Mouse (Mus musculus) heart, postnatal 0 days (tissue): ENCODE measurements around the gene Rhebl1. TPM values are rescaled to one million over a fixed set of nuclear protein-coding genes. Genes with fewer than 3 reads are reported as not detected.

ENCODE experiments used
- ATAC-seq: fragments of 200-750 bp; cut with Nextera tagmentation; 2 replicates; pipeline ENCODE4 v1.8.0; 2017; ENCODE audit warnings: low read depth, moderate number of reproducible peaks, moderate library complexity; ENCODE audit not compliant: insufficient read depth
- DNase-seq: peaks from one replicate; pipeline ENCODE4 v3.0.0-alpha.2; 2016; ENCODE audit warnings: low spot score
- H3K27ac ChIP-seq: fragments of 300-500 bp; sonication (generic); 2 replicates; pipeline ENCODE4 v1.5.1; 2014; ENCODE audit warnings: low read depth, mild to moderate bottlenecking
- H3K27me3 ChIP-seq: fragments of 300-500 bp; sonication (generic); 2 replicates; pipeline ENCODE4 v1.6.1; 2014; ENCODE audit warnings: low read length, mixed read lengths; ENCODE audit not compliant: control insufficient read depth, insufficient read depth
- H3K36me3 ChIP-seq: fragments of 300-500 bp; sonication (generic); replicated peaks from 2 replicates; pipeline ENCODE4 v1.6.1; 2014; ENCODE audit warnings: low read length, mixed read lengths; ENCODE audit not compliant: control insufficient read depth, insufficient read depth
- H3K4me1 ChIP-seq: fragments of 300-500 bp; sonication (generic); 2 replicates; pipeline ENCODE4 v1.6.1; 2014; ENCODE audit warnings: antibody characterized with exemption; ENCODE audit not compliant: control insufficient read depth, insufficient read depth
- H3K4me2 ChIP-seq: fragments of 300-500 bp; sonication (generic); 2 replicates; pipeline ENCODE4 v1.6.1; 2014; ENCODE audit warnings: low read depth, mild to moderate bottlenecking, low read length, moderate library complexity
- H3K4me3 ChIP-seq: fragments of 300-500 bp; sonication (generic); 2 replicates; pipeline ENCODE4 v1.5.1; 2014; ENCODE audit warnings: low read depth, low read length
- H3K9ac ChIP-seq: fragments of 300-500 bp; sonication (generic); replicated peaks from 2 replicates; pipeline ENCODE4 v1.6.1; 2014; ENCODE audit warnings: low read depth, low read length, mixed read lengths
- H3K9me3 ChIP-seq: fragments of 300-500 bp; sonication (generic); replicated peaks from 2 replicates; pipeline ENCODE4 v1.6.1; 2016; ENCODE audit warnings: low read length; ENCODE audit not compliant: control insufficient read depth
- CTCF ChIP-seq: IDR thresholded peaks from 2 replicates; pipeline ENCODE4 v1.5.1; 2016; ENCODE audit warnings: antibody characterized with exemption, control low read depth, low read depth
- EP300 ChIP-seq: IDR thresholded peaks from 2 replicates; pipeline ENCODE4 v1.6.1; 2016; ENCODE audit warnings: antibody characterized with exemption, low read depth
- WGBS: fragments of 180-500 bp; shearing (Covaris S2); extraction: QIAGEN DNeasy Blood & Tissue Kit; methylation state at CpG from one replicate; pipeline ENCODE4 v1.1.7; 2014; 5-methylcytosine and 5-hydroxymethylcytosine counted together
- polyA plus RNA-seq: library from polyadenylated mRNA; unstranded; fragments of >200 nt; fragmentation: Nextera tagmentation; extraction: Ambion mirVana; gene quantifications from 2 replicates; pipeline ENCODE4 v1.2.1, GENCODE M21; 2015
- total RNA-seq: library from RNA; depleted of rRNA; stranded (reverse); fragments of >200 nt; gene quantifications from 2 replicates; pipeline ENCODE4 v1.2.3, GENCODE M21; 2014; ENCODE audit warnings: low replicate concordance

Gene Rhebl1
- total and polyA plus RNA-seq, 2 experiments from 2014 or later, result 4.1 to 12.6 TPM

- no peak overlapping the region for H3K4me2 ChIP-seq
- H3K36me3 ChIP-seq, result peaks cover 100% of the 10 kb centered on the region
- no peaks in the 10 kb centered on the region for H3K4me1 ChIP-seq
- H3K4me3 ChIP-seq, result no peak overlapping the region
- no peak overlapping the region for H3K27ac ChIP-seq
- DNase-seq, result no peak
- TF ChIP-seq CTCF, result no peak
- TF ChIP-seq EP300, result no peak
- WGBS, result 93% methylated on average over 30 of the region's 30 CpGs
- H3K9me3 ChIP-seq, result no peaks in the 10 kb centered on the region
- no peak for ATAC-seq
- H3K27me3 ChIP-seq, result no peaks in the 10 kb centered on the region
- H3K9ac ChIP-seq, result no peak overlapping the region
Observed at GRCm38 (mm10) chr15:98839671-98840585, 54.4 kb downstream of the Rhebl1 start.

DNA sequence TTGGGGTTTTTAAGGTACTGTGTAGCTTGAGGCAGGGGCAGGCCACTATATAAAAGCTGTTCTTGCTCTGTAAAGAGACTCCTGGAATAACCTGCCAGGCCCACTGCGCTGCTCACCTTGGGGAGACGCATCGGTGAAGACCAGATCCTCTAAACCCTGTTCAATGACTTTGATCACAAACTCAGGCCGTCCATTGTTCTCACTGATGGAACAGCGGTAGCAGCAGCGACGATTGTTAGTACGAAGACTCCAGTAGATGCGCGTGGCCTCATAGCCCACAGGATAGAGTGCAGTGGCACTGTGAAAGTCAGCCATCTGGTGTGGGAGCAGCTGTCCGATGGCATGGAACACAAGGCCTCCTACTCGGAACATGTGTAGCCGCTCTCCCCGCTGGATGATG, 55.2 kb downstream of the Rhebl1 start:
- DNase-seq (no peak), ATAC-seq (no peak)
- Histone ChIP-seq H3K36me3 (peaks cover 100% of the 10 kb centered on the region), H3K4me3 (no peak overlapping the region), H3K27ac (no peak overlapping the region), H3K27me3 (no peaks in the 10 kb centered on the region), H3K4me2 (no peak overlapping the region), H3K9ac (no peak overlapping the region), H3K9me3 (no peaks in the 10 kb centered on the region), H3K4me1 (no peaks in the 10 kb centered on the region)
- no peak for TF ChIP-seq CTCF
- no peak for TF ChIP-seq EP300
- WGBS, result 94% methylated on average over 14 of the region's 14 CpGs

DNA sequence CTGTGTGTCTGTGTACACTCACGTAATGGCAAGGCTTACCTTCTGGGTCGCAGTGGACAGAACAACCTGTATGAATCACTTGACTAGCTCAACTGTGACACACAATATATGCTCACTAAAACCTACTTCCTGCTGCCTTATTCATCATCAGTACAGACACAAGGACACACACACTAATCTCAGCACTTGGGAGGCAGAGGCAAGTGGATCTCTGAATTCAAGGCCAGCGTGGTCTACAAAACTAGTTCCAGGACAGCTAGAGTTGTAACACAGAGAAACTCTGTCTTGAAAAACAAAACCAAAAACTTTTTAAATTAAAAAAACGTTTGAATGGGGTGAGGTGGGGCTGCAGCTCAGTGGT, 56.6 kb downstream of the Rhebl1 start:
- no peak for TF ChIP-seq CTCF
- no peak for TF ChIP-seq EP300
- no peak overlapping the region for H3K27ac ChIP-seq
- no peaks in the 10 kb centered on the region for H3K9me3 ChIP-seq
- no peak for ATAC-seq
- H3K4me3 ChIP-seq, result no peak overlapping the region
- WGBS, result 77% methylated on average over 4 of the region's 4 CpGs
- DNase-seq, result no peak
- no peaks in the 10 kb centered on the region for H3K4me1 ChIP-seq
- no peak overlapping the region for H3K4me2 ChIP-seq
- no peak overlapping the region for H3K9ac ChIP-seq
- no peaks in the 10 kb centered on the region for H3K27me3 ChIP-seq
- peaks cover 96% of the 10 kb centered on the region for H3K36me3 ChIP-seq

GRCm38 (mm10) chr15:98837006-98837742, 57.2 kb downstream of the Rhebl1 start:
- Histone ChIP-seq H3K9me3 (no peaks in the 10 kb centered on the region), H3K27me3 (no peaks in the 10 kb centered on the region), H3K4me2 (no peak overlapping the region), H3K4me3 (no peak overlapping the region), H3K4me1 (no peaks in the 10 kb centered on the region; the same call in 1 of the 2 replicates), H3K36me3 (peaks cover 90% of the 10 kb centered on the region), H3K27ac (no peak overlapping the region), H3K9ac (no peak overlapping the region)
- WGBS, result 91% methylated on average over 21 of the region's 21 CpGs
- no peak for TF ChIP-seq EP300
- TF ChIP-seq CTCF, result no peak
- DNase-seq (no peak), ATAC-seq (no peak)

GRCm38 (mm10) chr15:98835291-98835690, 59.0 kb downstream of the Rhebl1 start:
- DNase-seq, result no peak
- no peak overlapping the region for H3K9ac ChIP-seq
- peaks cover 71% of the 10 kb centered on the region for H3K36me3 ChIP-seq
- TF ChIP-seq CTCF, result no peak
- TF ChIP-seq EP300, result no peak
- H3K4me3 ChIP-seq, result no peak overlapping the region
- no peaks in the 10 kb centered on the region; the same call in 1 of the 2 replicates for H3K4me1 ChIP-seq
- WGBS, result 62% methylated on average over 14 of the region's 14 CpGs
- no peak overlapping the region for H3K4me2 ChIP-seq
- H3K27ac ChIP-seq, result peak overlapping the region; percentile 11; the same call in 1 of the 2 replicates
- no peaks in the 10 kb centered on the region for H3K27me3 ChIP-seq
- ATAC-seq, result no peak
- no peaks in the 10 kb centered on the region for H3K9me3 ChIP-seq
